Mouse (Mus musculus) kidney, postnatal 0 days (tissue): ENCODE measurements around the gene Baz2a. TPM values are rescaled to one million over a fixed set of nuclear protein-coding genes. Genes with fewer than 3 reads are reported as not detected.
A peak's percentile ranks its signal among the peaks of the same experiment; 100 is the strongest.
"Not testable (repeated sequence)": the region's sequence is repeated elsewhere in the genome, so short reads cannot be mapped to it uniquely, and the experiment has no call there.

ENCODE experiments used
- ATAC-seq: fragments of 200-750 bp; cut with Nextera tagmentation; replicated peaks from 2 replicates; pipeline ENCODE4 v1.8.0; 2017; ENCODE audit warnings: low read depth, moderate number of reproducible peaks, moderate TSS enrichment, moderate library complexity; ENCODE audit not compliant: low FRiP score
- DNase-seq: peaks from one replicate; pipeline ENCODE4 v3.0.0-alpha.2; 2016; ENCODE audit warnings: low spot score
- H3K27ac ChIP-seq: fragments of 300-500 bp; sonication (generic); 2 replicates; pipeline ENCODE4 v1.5.1; 2014; ENCODE audit warnings: mild to moderate bottlenecking
- H3K27me3 ChIP-seq: fragments of 300-500 bp; sonication (generic); 2 replicates; pipeline ENCODE4 v1.6.1; 2014; ENCODE audit warnings: low read length, mixed read lengths; ENCODE audit not compliant: insufficient read depth
- H3K36me3 ChIP-seq: fragments of 300-500 bp; sonication (generic); 2 replicates; pipeline ENCODE4 v1.6.1; 2014; ENCODE audit warnings: low read length, mixed read lengths; ENCODE audit not compliant: insufficient read depth
- H3K4me1 ChIP-seq: fragments of 300-500 bp; sonication (generic); replicated peaks from 2 replicates; pipeline ENCODE4 v1.6.1; 2014; ENCODE audit warnings: antibody characterized with exemption, low read length, mixed read lengths; ENCODE audit not compliant: insufficient read depth
- H3K4me2 ChIP-seq: fragments of 300-500 bp; sonication (generic); 2 replicates; pipeline ENCODE4 v1.6.1; 2014; ENCODE audit warnings: mild to moderate bottlenecking, low read length, moderate library complexity, mixed read lengths
- H3K4me3 ChIP-seq: fragments of 300-500 bp; sonication (generic); replicated peaks from 2 replicates; pipeline ENCODE4 v1.5.1; 2014; ENCODE audit warnings: low read depth, low read length
- H3K9ac ChIP-seq: fragments of 300-500 bp; sonication (generic); 2 replicates; pipeline ENCODE4 v1.6.1; 2014; ENCODE audit warnings: low read depth, low read length
- H3K9me3 ChIP-seq: fragments of 300-500 bp; sonication (generic); replicated peaks from 2 replicates; pipeline ENCODE4 v1.6.1; 2016; ENCODE audit warnings: low read length, inconsistent platforms, mixed read lengths
- CTCF ChIP-seq: IDR thresholded peaks from 2 replicates; pipeline ENCODE4 v1.5.1; 2016; ENCODE audit warnings: antibody characterized with exemption, low read depth, mild to moderate bottlenecking, moderate library complexity
- WGBS: fragments of 180-500 bp; shearing (Covaris S2); extraction: QIAGEN DNeasy Blood & Tissue Kit; methylation state at CpG from one replicate; pipeline ENCODE4 v1.1.7; 2014; 5-methylcytosine and 5-hydroxymethylcytosine counted together
- polyA plus RNA-seq: library from polyadenylated mRNA; unstranded; fragments of >200 nt; fragmentation: Nextera tagmentation; extraction: Ambion mirVana; gene quantifications from 2 replicates; pipeline ENCODE4 v1.2.1, GENCODE M21; 2015

Baz2a gene
- polyA plus RNA-seq, 1 experiment from 2014 or later, result 9.8 TPM

GRCm38 (mm10) chr10:128086391-128086790 is 5.0 kb upstream of the Baz2a start:
- no peak overlapping the region for H3K9ac ChIP-seq
- peaks cover 47% of the 10 kb centered on the region for H3K36me3 ChIP-seq
- no peak overlapping the region for H3K4me3 ChIP-seq
- no peaks in the 10 kb centered on the region for H3K4me1 ChIP-seq
- 78% methylated on average over 6 of the region's 6 CpGs for whole genome bisulfite sequencing
- H3K9me3 ChIP-seq, result no peaks in the 10 kb centered on the region
- DNase-seq, result peak; percentile 74
- peak; percentile 69 for TF ChIP-seq CTCF
- no peak overlapping the region for H3K27ac ChIP-seq
- H3K4me2 ChIP-seq, result no peak overlapping the region
- no peaks in the 10 kb centered on the region for H3K27me3 ChIP-seq
- ATAC-seq, result no peak

- not testable (repeated sequence) for H3K4me3 ChIP-seq, ATAC-seq, H3K4me2 ChIP-seq, DNase-seq, H3K27ac ChIP-seq, H3K9me3 ChIP-seq, H3K9ac ChIP-seq, H3K4me1 ChIP-seq, H3K27me3 ChIP-seq
- H3K36me3 ChIP-seq, result peaks cover 47% of the 10 kb centered on the region
- 62% methylated on average over 2 of the region's 2 CpGs for WGBS
Observed at GRCm38 (mm10) chr10:128087216-128087615, 4.2 kb upstream of the Baz2a start.

- no peak overlapping the region for H3K9ac ChIP-seq
- 0 out of 2 replicates have a peak, but pooled peaks cover 2% of the 10 kb centered on the region for H3K4me1 ChIP-seq
- TF ChIP-seq CTCF, result no peak
- no peaks in the 10 kb centered on the region for H3K27me3 ChIP-seq
- H3K9me3 ChIP-seq, result no peaks in the 10 kb centered on the region
- no peak overlapping the region for H3K4me2 ChIP-seq
- 85% methylated on average over 5 of the region's 5 CpGs for WGBS
- H3K36me3 ChIP-seq, result peaks cover 47% of the 10 kb centered on the region
- no peak for ATAC-seq
- no peak for DNase-seq
- no peak overlapping the region for H3K4me3 ChIP-seq
- no peak overlapping the region for H3K27ac ChIP-seq
Observed at GRCm38 (mm10) chr10:128088181-128088580, 3.2 kb upstream of the Baz2a start.

- Histone ChIP-seq H3K9me3 (no peaks in the 10 kb centered on the region), H3K4me1 (peaks cover 11% of the 10 kb centered on the region), H3K9ac (no peak overlapping the region), H3K4me3 (no peak overlapping the region), H3K36me3 (peaks cover 47% of the 10 kb centered on the region), H3K27ac (no peak overlapping the region), H3K4me2 (no peak overlapping the region), H3K27me3 (no peaks in the 10 kb centered on the region)
- no peak for TF ChIP-seq CTCF
- ATAC-seq (no peak), DNase-seq (no peak)
- WGBS, result 59% methylated on average over 5 of the region's 5 CpGs
Observed at GRCm38 (mm10) chr10:128089842-128090241, 1.5 kb upstream of the Baz2a start.

GRCm38 (mm10) chr10:128090651-128091563 is 470 bp upstream of the Baz2a start:
- Histone ChIP-seq H3K9me3 (no peaks in the 10 kb centered on the region), H3K4me2 (peak overlapping the region; percentile 77), H3K27ac (peak overlapping the region; percentile 99), H3K4me3 (peak overlapping the region; percentile 88), H3K4me1 (peaks cover 18% of the 10 kb centered on the region), H3K36me3 (peaks cover 37% of the 10 kb centered on the region), H3K9ac (peak overlapping the region; percentile 87), H3K27me3 (no peaks in the 10 kb centered on the region)
- peak; percentile 95 for DNase-seq
- ATAC-seq, result peak; percentile 31
- WGBS, result 6% methylated on average over 14 of the region's 14 CpGs
- TF ChIP-seq CTCF, result peak; percentile 79

- DNase-seq (peak; percentile 92), ATAC-seq (peak; percentile 61)
- peak; percentile 55 for TF ChIP-seq CTCF
- Histone ChIP-seq H3K9ac (peak overlapping the region; percentile 87), H3K4me3 (peak overlapping the region; percentile 88), H3K27ac (peak overlapping the region; percentile 99), H3K36me3 (peaks cover 24% of the 10 kb centered on the region), H3K9me3 (no peaks in the 10 kb centered on the region), H3K4me1 (peaks cover 22% of the 10 kb centered on the region), H3K4me2 (peak overlapping the region; percentile 77), H3K27me3 (no peaks in the 10 kb centered on the region)
- under 1% methylated on average over 81 of the region's 88 CpGs for WGBS
Observed at GRCm38 (mm10) chr10:128092506-128093495, 1.4 kb downstream of the Baz2a start.
